Mouse (Mus musculus) cortical plate, adult 2 months (tissue): ENCODE results near the gene Tef.

Source experiments
- CTCF ChIP-seq: fragments of 200-500 bp; IDR thresholded peaks from 2 replicates; pipeline ENCODE4 v1.5.1; 2011; ENCODE audit warnings: mild to moderate bottlenecking, control low read depth, low read length; ENCODE audit not compliant: insufficient read depth; ENCODE audit errors: extremely low read depth
- POLR2A ChIP-seq: fragments of 200-500 bp; IDR thresholded peaks from 2 replicates; pipeline ENCODE4 v1.6.1; 2011; ENCODE audit warnings: mild to moderate bottlenecking, low read length, control low read depth; ENCODE audit not compliant: insufficient read depth; ENCODE audit errors: extremely low read depth

GRCm38 (mm10) chr15:81811599-81811996, 9.4 kb downstream of the Tef start:
- TF ChIP-seq POLR2A = no peak
- no peak for TF ChIP-seq CTCF
